Mouse (Mus musculus): ENCODE data around the gene Unc13b.
"Not testable (repeated sequence)": the region's sequence is repeated elsewhere in the genome, so short reads cannot be mapped to it uniquely, and the experiment has no call there.

The Unc13b gene

GRCm38 (mm10) chr4:43114946-43115345, 56.2 kb downstream of the Unc13b start:
- DNase-seq, result peak; percentile 67

- DNase-seq, result no peak
Observed at GRCm38 (mm10) chr4:43116249-43116648, 57.5 kb downstream of the Unc13b start.

GRCm38 (mm10) chr4:43129750-43130149, 71.0 kb downstream of the Unc13b start:
- DNase-seq, result no peak

- no peak for DNase-seq
Observed at GRCm38 (mm10) chr4:43142610-43143009, 83.9 kb downstream of the Unc13b start.

- not testable (repeated sequence) for DNase-seq
Observed at GRCm38 (mm10) chr4:43152413-43152812, 93.7 kb downstream of the Unc13b start.

- no peak for DNase-seq
Observed at GRCm38 (mm10) chr4:43160045-43160444, 101.3 kb downstream of the Unc13b start.

- no peak for DNase-seq
Observed at GRCm38 (mm10) chr4:43161124-43161657, 102.4 kb downstream of the Unc13b start.

- no peak for DNase-seq
Observed at GRCm38 (mm10) chr4:43163205-43163604, 104.5 kb downstream of the Unc13b start.

- no peak for DNase-seq
Observed at GRCm38 (mm10) chr4:43165403-43166005, 106.8 kb downstream of the Unc13b start.

- no peak for DNase-seq
Observed at GRCm38 (mm10) chr4:43170028-43170427, 111.3 kb downstream of the Unc13b start.

GRCm38 (mm10) chr4:43177126-43177525, 118.4 kb downstream of the Unc13b start:
- peak; percentile 41 for DNase-seq

GRCm38 (mm10) chr4:43182474-43183168, 123.9 kb downstream of the Unc13b start:
- DNase-seq, result no peak

GRCm38 (mm10) chr4:43187439-43187838, 128.7 kb downstream of the Unc13b start:
- DNase-seq, result no peak

- DNase-seq, result no peak
Observed at GRCm38 (mm10) chr4:43189381-43189780, 130.6 kb downstream of the Unc13b start.

GRCm38 (mm10) chr4:43204946-43205345, 146.2 kb downstream of the Unc13b start:
- no peak for DNase-seq

- no peak for DNase-seq
Observed at GRCm38 (mm10) chr4:43205571-43205970, 146.8 kb downstream of the Unc13b start.

- DNase-seq, result no peak
Observed at GRCm38 (mm10) chr4:43206989-43207388, 148.2 kb downstream of the Unc13b start.

- DNase-seq, result peak; percentile 42
Observed at GRCm38 (mm10) chr4:43209081-43209579, 150.4 kb downstream of the Unc13b start.

- DNase-seq, result no peak
Observed at GRCm38 (mm10) chr4:43209673-43210072, 150.9 kb downstream of the Unc13b start.

- no peak for DNase-seq
Observed at GRCm38 (mm10) chr4:43216491-43216890, 157.7 kb downstream of the Unc13b start.

GRCm38 (mm10) chr4:43217997-43218396, 159.2 kb downstream of the Unc13b start:
- no peak for DNase-seq

- no peak for DNase-seq
Observed at GRCm38 (mm10) chr4:43231821-43232220, 173.1 kb downstream of the Unc13b start.

- DNase-seq, result no peak
Observed at GRCm38 (mm10) chr4:43232985-43233384, 174.2 kb downstream of the Unc13b start.

- no peak for DNase-seq
Observed at GRCm38 (mm10) chr4:43233489-43233888, 174.7 kb downstream of the Unc13b start.

Measured in lung, postnatal 10 days (tissue).